Mouse (Mus musculus) embryonic facial prominence, embryonic 14.5 days (tissue): ENCODE data around the gene Mettl3. TPM values are rescaled to one million over a fixed set of nuclear protein-coding genes. Genes with fewer than 3 reads are reported as not detected.

Experiments used
- ATAC-seq: fragments of 200-750 bp; cut with Nextera tagmentation; 2 replicates; pipeline ENCODE4 v1.8.0; 2017; ENCODE audit warnings: low read depth, moderate number of reproducible peaks, moderate TSS enrichment
- DNase-seq: peaks from one replicate; pipeline ENCODE4 v3.0.0-alpha.2; 2015; ENCODE audit warnings: low spot score
- H3K27ac ChIP-seq: fragments of 300-500 bp; sonication (generic); replicated peaks from 2 replicates; pipeline ENCODE4 v1.5.1; 2014; ENCODE audit warnings: low read depth, mild to moderate bottlenecking, low read length, moderate library complexity
- H3K27me3 ChIP-seq: fragments of 300-500 bp; sonication (generic); replicated peaks from 2 replicates; pipeline ENCODE4 v1.6.1; 2014; ENCODE audit warnings: low read length; ENCODE audit not compliant: control insufficient read depth, insufficient read depth
- H3K36me3 ChIP-seq: fragments of 300-500 bp; sonication (generic); 2 replicates; pipeline ENCODE4 v1.6.1; 2014; ENCODE audit warnings: low read length, mixed read lengths; ENCODE audit not compliant: control insufficient read depth, insufficient read depth
- H3K4me1 ChIP-seq: fragments of 300-500 bp; sonication (generic); 2 replicates; pipeline ENCODE4 v1.6.1; 2014; ENCODE audit warnings: antibody characterized with exemption, low read length; ENCODE audit not compliant: control insufficient read depth, insufficient read depth
- H3K4me2 ChIP-seq: fragments of 300-500 bp; sonication (generic); 2 replicates; pipeline ENCODE4 v1.6.1; 2014; ENCODE audit warnings: low read depth, mild to moderate bottlenecking, low read length, moderate library complexity, mixed read lengths
- H3K4me3 ChIP-seq: fragments of 300-500 bp; sonication (generic); 2 replicates; pipeline ENCODE4 v1.5.1; 2014; ENCODE audit warnings: low read depth, mild to moderate bottlenecking, low read length
- H3K9ac ChIP-seq: fragments of 300-500 bp; sonication (generic); 2 replicates; pipeline ENCODE4 v1.6.1; 2014; ENCODE audit warnings: low read depth, mild to moderate bottlenecking, low read length, moderate library complexity, mixed read lengths
- H3K9me3 ChIP-seq: fragments of 300-500 bp; sonication (generic); 2 replicates; pipeline ENCODE4 v1.6.1; 2016; ENCODE audit warnings: low read length; ENCODE audit not compliant: control insufficient read depth
- WGBS: fragments of 180-500 bp; shearing (Covaris S2); extraction: QIAGEN DNeasy Blood & Tissue Kit; methylation state at CpG from one replicate; pipeline ENCODE4 v1.1.7; 2014; 5-methylcytosine and 5-hydroxymethylcytosine counted together
- polyA plus RNA-seq: library from polyadenylated mRNA; unstranded; fragments of >200 nt; fragmentation: Nextera tagmentation; extraction: Ambion mirVana; gene quantifications from 2 replicates; pipeline ENCODE4 v1.2.1, GENCODE M21; 2014

The Mettl3 gene
- polyA plus RNA-seq, 1 experiment from 2014 or later, result 27.0 TPM

DNA sequence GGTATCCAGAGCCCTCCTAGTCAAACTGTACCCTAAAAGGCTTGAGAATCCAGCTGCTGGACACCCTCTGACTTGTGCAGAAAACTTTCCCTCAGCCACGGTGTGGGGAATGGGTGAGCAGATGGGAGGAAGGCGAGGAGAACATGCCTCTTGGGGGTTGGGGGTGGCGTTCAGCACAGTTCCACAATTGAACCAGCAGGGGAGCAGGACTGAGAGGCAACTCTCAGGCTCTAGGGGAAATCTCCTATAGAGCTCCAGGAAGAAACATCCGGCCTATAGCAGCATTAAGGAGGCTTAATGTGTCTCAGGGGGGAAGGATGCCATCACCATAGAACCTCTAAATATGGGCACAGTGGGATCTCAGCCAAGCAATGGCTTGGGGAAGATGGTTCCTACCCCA lies 21.0 kb upstream of the Mettl3 start:
- H3K27ac ChIP-seq, result no peak overlapping the region
- no peak overlapping the region for H3K4me3 ChIP-seq
- no peaks in the 10 kb centered on the region for H3K4me1 ChIP-seq
- DNase-seq (peak; percentile 51), ATAC-seq (peak; percentile 58; the same call in 1 of the 2 replicates)
- 9% methylated on average over 4 of the region's 4 CpGs for WGBS
- H3K9me3 ChIP-seq, result no peaks in the 10 kb centered on the region
- H3K9ac ChIP-seq, result no peak overlapping the region
- H3K4me2 ChIP-seq, result peak overlapping the region; percentile 4; the same call in 1 of the 2 replicates
- peaks cover 8% of the 10 kb centered on the region; the same call in 1 of the 2 replicates for H3K27me3 ChIP-seq
- H3K36me3 ChIP-seq, result no peaks in the 10 kb centered on the region

DNA sequence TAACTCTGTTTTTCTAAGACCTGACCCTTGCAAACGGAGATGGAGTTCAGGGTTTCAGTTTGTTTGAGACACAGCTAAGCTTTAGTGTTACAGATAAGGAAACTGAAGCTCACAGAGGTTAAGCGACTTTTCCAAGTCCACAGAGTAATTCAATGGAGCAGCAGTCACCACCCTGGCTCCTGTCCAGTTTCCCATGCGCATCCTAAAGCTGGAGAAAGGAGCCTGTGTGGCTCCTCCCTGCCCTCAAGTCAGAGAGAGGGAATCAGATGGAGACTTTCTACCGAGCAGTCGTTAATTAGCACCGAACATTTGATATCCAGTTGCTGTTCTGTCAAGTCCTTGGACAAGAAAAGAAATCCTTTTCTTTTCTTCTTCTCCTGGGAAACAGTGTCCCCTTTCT lies 14.4 kb upstream of the Mettl3 start:
- Histone ChIP-seq H3K9ac (no peak overlapping the region), H3K27me3 (no peaks in the 10 kb centered on the region), H3K36me3 (peaks cover 4% of the 10 kb centered on the region), H3K4me3 (no peak overlapping the region), H3K9me3 (no peaks in the 10 kb centered on the region), H3K27ac (no peak overlapping the region), H3K4me1 (0 out of 2 replicates have a peak, but pooled peaks cover 10% of the 10 kb centered on the region), H3K4me2 (no peak overlapping the region)
- 43% methylated on average over 6 of the region's 6 CpGs for WGBS
- ATAC-seq, result no peak
- peak; percentile 19 for DNase-seq

DNA sequence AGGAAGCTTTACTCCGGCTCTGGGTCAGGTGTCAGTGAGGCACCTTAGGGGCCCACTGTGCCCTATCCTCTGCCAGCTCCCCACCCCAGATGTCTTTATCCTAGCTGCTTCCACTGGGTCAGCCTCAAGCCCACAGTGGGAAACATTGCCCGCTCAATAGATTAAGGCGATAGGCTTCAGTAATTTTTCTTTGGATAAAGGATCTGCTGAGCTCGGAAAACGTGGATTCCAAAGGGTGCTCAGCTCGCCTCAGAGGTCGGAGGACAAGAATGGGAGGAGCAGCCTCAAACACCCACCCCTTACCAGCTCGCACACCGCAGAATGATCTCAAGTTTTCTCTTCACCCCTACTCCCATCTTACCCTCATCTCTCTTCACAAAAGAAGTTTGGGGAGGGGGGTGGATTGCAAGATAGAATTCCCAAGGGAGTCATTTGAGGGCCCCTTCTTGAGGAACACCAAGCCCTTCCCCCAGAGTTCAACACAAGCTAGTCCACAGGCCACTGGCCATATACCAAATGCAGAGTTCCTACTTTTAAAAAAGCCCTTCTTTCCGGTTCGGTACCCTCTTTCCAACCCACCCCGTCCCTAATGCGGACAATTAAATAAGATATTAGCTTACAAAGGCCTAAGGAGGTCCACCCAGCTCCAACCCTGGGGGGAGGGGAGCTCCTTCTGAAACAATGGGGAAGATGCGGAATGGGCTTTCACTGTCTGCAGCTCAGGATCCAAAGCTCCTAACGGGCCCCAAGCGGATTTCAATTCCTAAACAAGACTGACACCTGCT lies 11.7 kb upstream of the Mettl3 start:
- peak; percentile 76 for DNase-seq
- H3K27me3 ChIP-seq, result no peaks in the 10 kb centered on the region
- WGBS, result 8% methylated on average over 16 of the region's 16 CpGs

DNA sequence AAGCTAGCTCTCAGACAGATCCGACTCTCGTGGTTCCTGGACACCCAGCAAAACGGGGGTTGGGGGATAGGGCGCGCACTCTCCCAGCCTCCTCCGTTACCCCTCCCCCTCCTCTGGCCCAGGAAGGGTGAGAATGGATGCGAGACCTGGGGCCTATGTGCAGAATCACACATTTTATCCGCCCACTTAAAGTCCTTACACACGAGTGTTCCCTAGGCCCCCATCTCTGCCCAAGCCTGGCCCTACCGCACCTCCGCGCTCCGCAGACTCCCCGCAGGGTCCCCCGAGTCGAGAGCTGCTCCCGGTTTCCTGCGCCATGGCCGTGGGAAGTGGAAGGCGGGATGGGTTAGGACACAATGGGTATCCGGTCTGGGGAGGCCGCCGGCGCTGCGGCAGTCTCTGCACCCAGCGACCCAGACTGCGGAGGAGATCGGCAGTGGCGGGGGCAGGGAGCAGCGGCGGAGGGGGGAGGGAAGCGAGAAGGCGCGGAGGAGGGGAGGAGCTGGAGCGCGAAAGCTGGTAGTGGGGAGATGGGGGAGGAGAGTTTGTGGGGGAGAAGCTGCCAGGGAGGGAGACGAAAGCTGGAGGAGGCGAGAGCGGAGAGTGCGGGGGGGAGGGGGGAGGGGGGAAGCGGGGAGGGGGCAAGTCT lies 11.0 kb upstream of the Mettl3 start:
- peak overlapping the region; percentile 92 for H3K9ac ChIP-seq
- under 1% methylated on average over 29 of the region's 41 CpGs for WGBS
- ATAC-seq (peak; percentile 81), DNase-seq (peak; percentile 92)
- peak overlapping the region; percentile 64 for H3K4me2 ChIP-seq
- peak overlapping the region; percentile 77 for H3K4me3 ChIP-seq
- no peaks in the 10 kb centered on the region for H3K9me3 ChIP-seq
- H3K27ac ChIP-seq, result peak overlapping the region; percentile 92
- H3K27me3 ChIP-seq, result no peaks in the 10 kb centered on the region
- peaks cover 15% of the 10 kb centered on the region; the same call in 1 of the 2 replicates for H3K4me1 ChIP-seq
- H3K36me3 ChIP-seq, result peaks cover 38% of the 10 kb centered on the region

More for the DNA sequence above, 11.7 kb upstream of the Mettl3 start:
- H3K4me1 ChIP-seq, result peaks cover 15% of the 10 kb centered on the region; the same call in 1 of the 2 replicates
- H3K27ac ChIP-seq, result peak overlapping the region; percentile 92
- peaks cover 31% of the 10 kb centered on the region for H3K36me3 ChIP-seq
- H3K4me3 ChIP-seq, result peak overlapping the region; percentile 77
- peak overlapping the region; percentile 92 for H3K9ac ChIP-seq
- peak; percentile 81 for ATAC-seq
- H3K4me2 ChIP-seq, result peak overlapping the region; percentile 64
- H3K9me3 ChIP-seq, result no peaks in the 10 kb centered on the region

DNA sequence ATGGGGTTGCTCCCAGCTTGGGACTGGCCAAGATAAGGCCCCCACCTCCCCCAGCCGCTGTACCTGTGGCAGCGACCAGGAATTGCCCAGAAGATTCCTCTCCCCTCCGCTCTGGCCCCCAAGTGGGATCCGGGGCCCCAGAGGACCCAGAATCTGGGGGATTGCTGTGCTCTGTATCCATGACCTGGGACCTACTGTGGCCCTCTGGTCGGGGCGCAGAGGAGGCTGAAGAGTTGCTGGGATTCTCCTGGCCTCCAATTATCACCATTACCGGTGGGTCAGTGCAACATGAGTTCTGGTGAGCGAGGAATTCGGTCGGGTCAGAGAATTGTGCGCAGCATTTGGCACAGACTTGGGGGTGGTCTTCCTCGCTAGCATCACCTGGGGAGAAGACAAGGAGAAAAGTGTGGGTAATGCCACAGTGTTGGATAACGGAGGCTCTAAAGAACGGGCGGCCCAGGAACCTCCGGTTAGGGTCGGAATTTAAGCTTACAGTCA lies 10.4 kb upstream of the Mettl3 start:
- 0 out of 2 replicates have a peak, but pooled peaks cover 4% of the 10 kb centered on the region for H3K9me3 ChIP-seq
- WGBS, result 2% methylated on average over 15 of the region's 17 CpGs
- peak overlapping the region; percentile 92 for H3K9ac ChIP-seq
- H3K4me3 ChIP-seq, result peak overlapping the region; percentile 77
- H3K4me2 ChIP-seq, result peak overlapping the region; percentile 64
- peaks cover 15% of the 10 kb centered on the region; the same call in 1 of the 2 replicates for H3K4me1 ChIP-seq
- no peak for ATAC-seq
- H3K27me3 ChIP-seq, result no peaks in the 10 kb centered on the region
- peaks cover 44% of the 10 kb centered on the region for H3K36me3 ChIP-seq
- peak overlapping the region; percentile 92 for H3K27ac ChIP-seq
- DNase-seq, result no peak

DNA sequence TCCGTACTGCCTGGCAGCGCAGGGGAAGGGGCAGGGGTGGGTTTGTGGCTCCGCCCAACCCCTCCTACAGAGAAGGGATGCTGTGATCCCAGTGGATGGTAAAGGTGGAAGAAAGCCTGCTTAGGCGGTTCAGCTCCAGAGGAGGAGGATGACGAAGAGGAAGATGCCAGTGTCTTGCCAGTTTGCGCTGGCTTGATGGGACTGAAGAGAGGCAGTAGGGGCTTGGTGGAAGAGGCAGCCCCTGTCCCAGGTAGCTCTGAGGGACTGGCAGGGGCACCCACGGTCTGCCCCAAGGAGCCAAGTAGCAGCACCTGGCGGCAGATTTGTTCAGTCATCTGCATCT lies 9.9 kb upstream of the Mettl3 start:
- 54% methylated on average over 7 of the region's 8 CpGs for WGBS
- Histone ChIP-seq H3K9ac (peak overlapping the region; percentile 92), H3K4me1 (peaks cover 15% of the 10 kb centered on the region; the same call in 1 of the 2 replicates), H3K4me3 (peak overlapping the region; percentile 77), H3K27me3 (no peaks in the 10 kb centered on the region), H3K9me3 (0 out of 2 replicates have a peak, but pooled peaks cover 4% of the 10 kb centered on the region), H3K4me2 (peak overlapping the region; percentile 64), H3K27ac (no peak overlapping the region), H3K36me3 (peaks cover 47% of the 10 kb centered on the region)
- no peak for DNase-seq
- ATAC-seq, result no peak; the same call in 1 of the 2 replicates

DNA sequence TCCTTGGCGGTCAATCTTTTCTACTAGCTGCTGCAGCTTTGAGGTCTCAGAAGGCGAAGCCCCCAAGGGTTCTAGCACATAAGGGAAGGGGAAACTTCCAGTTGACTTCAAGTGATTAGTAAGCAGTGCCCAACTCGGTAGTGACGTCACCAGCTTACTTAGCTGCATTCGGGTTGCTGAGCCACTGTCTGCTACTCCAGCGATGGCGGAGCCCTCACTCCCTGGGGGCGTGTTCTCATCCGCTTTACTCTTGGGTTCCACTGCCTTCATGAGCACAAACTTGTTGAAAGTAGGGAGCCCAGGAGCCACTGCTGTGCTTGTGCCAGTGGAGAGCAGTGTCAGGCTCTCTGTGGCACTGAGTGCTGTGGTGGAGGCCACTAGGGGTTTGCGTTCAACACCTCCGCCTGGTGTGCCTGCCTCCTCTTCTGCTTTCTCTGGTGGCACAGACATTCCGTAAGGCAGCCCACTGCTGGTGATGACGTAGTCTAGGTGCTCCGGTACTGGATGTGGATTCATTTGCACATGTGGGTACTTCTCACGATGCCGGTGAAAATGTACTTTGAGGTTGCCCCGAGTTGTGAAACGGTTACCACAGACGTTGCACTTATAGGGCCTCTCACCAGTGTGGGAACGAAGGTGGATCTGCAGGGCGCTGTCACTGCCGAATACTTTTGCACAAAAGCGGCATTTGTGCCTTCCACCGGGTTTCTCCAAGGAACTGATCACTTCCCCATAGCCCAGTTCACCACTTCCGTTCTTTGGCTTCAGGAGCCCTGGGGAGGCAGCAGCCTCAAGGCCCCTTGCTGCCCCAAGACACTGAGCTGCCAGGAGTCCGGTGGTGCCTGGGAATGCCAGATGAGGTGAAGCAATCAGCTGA lies 9.2 kb upstream of the Mettl3 start:
- no peak overlapping the region for H3K9ac ChIP-seq

DNA sequence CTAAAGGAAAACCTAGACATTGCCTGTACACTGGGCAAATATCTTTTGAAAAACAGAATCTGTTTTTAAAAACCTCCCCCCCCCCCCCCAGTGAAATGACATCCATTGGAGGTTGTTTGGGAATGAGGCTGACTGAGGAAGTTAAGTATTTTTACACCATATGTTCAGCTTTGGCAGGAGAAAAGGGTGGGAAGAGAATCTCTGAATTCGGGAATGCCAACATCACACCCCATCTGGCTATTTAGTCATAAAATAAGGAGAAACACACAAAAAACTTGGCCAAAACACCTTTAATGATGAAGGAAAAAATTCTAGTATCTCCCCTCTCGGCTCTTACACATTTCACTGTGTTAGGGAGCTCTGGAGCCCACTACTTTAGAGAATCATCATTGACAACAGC lies 6.0 kb upstream of the Mettl3 start:
- H3K36me3 ChIP-seq, result peaks cover 60% of the 10 kb centered on the region
- 96% methylated on average over 2 of the region's 2 CpGs for WGBS

More for the DNA sequence above, 9.2 kb upstream of the Mettl3 start:
- Histone ChIP-seq H3K27me3 (no peaks in the 10 kb centered on the region), H3K27ac (no peak overlapping the region), H3K4me1 (peaks cover 15% of the 10 kb centered on the region; the same call in 1 of the 2 replicates), H3K4me2 (peak overlapping the region; percentile 64; the same call in 1 of the 2 replicates), H3K9me3 (0 out of 2 replicates have a peak, but pooled peaks cover 4% of the 10 kb centered on the region), H3K36me3 (peaks cover 53% of the 10 kb centered on the region), H3K4me3 (no peak overlapping the region)
- WGBS, result 82% methylated on average over 26 of the region's 26 CpGs
- ATAC-seq (no peak), DNase-seq (no peak)

More for the DNA sequence above, 6.0 kb upstream of the Mettl3 start:
- Histone ChIP-seq H3K4me2 (no peak overlapping the region), H3K9me3 (0 out of 2 replicates have a peak, but pooled peaks cover 4% of the 10 kb centered on the region), H3K27ac (no peak overlapping the region), H3K9ac (no peak overlapping the region), H3K27me3 (no peaks in the 10 kb centered on the region), H3K4me1 (peaks cover 9% of the 10 kb centered on the region; the same call in 1 of the 2 replicates), H3K4me3 (no peak overlapping the region)
- DNase-seq (no peak), ATAC-seq (no peak)
